Mouse (Mus musculus) adrenal gland, postnatal 4 days (tissue): ENCODE data around the gene Hsp90ab1. TPM values are rescaled to one million over a fixed set of nuclear protein-coding genes. Genes with fewer than 3 reads are reported as not detected.

Experiments
- DNase-seq, 2 experiments: peaks; one replicate each; pipeline ENCODE4 v3.0.0; 2021 to 2022; ENCODE audit warnings: low spot score in 2 of 2, mixed read lengths in 2 of 2
- long read RNA-seq, 2 experiments: library from polyadenylated mRNA; stranded (forward); transcript quantifications; one replicate each; pipeline ENCODE4 v2.0.0; 2021
- total RNA-seq, 2 experiments: library from RNA; stranded (reverse); gene quantifications; 2 replicates each; pipeline ENCODE4 v1.2.3; 2021

Hsp90ab1 gene
- total RNA-seq: 1,000 to 10,000 TPM; 1,575 to 1,663 TPM
- long read RNA-seq, experiment 1, transcript Hsp90ab1-201 (11 exons, 2,520 nt): major isoform, 668 of 868 reads
- long read RNA-seq, experiment 1, partial matches to known transcripts: 193 of 868 reads
- long read RNA-seq, experiment 1, other reads (novel, unspliced or antisense): 7 of 868 reads
- long read RNA-seq, experiment 2, transcript Hsp90ab1-201 (11 exons, 2,520 nt): major isoform, 1,759 of 3,212 reads
- long read RNA-seq, experiment 2, partial matches to known transcripts: 1,402 of 3,212 reads
- long read RNA-seq, experiment 2, other reads (novel, unspliced or antisense): 51 of 3,212 reads

DNA sequence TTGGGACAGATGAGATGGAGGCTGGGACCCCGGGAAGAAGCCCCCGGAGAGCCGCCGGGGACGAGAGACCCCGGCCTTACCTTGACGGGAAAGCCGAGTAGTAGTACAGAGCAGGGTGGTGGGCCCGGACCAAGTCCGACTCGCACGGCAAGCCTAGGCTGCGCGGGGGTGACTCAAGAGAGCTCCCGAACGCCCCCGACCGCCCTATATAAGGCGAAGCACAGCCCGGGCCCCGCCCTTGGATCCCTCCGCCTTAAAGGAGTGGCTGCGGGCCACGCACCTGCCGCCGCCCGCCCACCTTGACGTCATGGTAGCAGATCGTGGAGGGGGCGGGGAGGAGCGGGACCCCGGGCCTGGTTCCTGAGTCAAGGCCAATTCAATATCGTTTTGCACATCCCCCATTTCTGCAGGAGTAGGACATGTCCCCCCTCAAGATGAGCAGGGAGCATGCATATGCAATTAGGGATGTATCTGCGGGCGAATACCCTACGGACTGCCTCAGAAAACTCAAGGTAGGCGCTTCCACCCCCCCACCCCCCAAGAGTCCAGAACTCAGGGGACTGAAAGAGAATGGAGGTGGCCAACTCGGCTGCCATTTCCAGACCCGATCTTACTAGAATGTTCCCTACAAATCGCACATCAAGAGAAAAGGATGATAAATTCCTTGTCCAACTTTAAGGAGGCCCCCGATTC, at the start of gene Hsp90ab1:
TSS of gene Hsp90ab1 (minus strand) at position 185 of the 693 bp plus-strand sequence.
- DNase-seq: peak; percentile 99

DNA sequence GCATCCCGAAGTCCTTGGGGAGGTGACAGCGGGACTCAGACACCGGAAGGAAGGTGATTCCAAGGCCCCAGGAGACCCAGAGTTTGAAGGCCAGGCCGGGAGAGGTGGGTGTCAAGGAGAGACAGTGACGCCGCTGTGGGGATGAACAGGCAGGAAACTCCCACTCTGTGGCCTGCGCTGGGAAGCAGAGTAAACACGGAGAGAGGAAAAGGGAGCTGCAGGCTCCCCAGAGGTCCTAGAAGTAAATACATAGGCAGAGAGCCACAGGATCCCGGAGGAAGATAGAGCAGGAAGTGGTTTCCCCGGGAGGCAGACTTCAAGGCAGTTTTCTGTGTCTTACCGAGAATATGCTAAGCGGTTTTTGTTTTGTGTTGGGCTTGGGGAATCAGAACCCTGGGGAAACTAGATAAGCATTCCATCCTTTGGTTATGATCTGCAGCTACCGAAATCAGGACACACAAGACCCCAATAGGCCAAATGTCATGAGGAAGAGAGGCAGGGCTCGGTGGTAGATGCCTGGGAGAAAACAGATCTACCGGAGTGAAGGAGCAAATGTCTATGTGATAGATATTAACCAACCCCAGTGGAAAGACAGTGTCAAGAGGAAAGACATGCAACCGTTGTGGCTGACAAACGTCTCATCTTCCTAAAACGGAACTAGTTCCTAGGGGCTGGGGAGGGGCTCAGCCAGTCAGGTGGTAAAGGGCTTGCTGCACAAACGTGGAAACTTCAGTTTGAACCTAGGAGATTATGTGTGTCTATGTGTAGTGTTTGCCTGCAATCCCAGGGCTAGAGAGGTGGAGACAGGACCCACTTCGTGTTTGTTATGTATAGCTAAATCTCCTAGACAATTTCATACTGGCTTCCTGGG, 46.5 kb upstream of the Hsp90ab1 start:
- no peak for DNase-seq

- DNase-seq: no peak
Observed at GRCm38 (mm10) chr17:45618941-45619385, 45.9 kb upstream of the Hsp90ab1 start.

GRCm38 (mm10) chr17:45617655-45618054, 44.6 kb upstream of the Hsp90ab1 start:
- no peak for DNase-seq

GRCm38 (mm10) chr17:45616679-45617078, 43.6 kb upstream of the Hsp90ab1 start:
- DNase-seq: no peak

DNA sequence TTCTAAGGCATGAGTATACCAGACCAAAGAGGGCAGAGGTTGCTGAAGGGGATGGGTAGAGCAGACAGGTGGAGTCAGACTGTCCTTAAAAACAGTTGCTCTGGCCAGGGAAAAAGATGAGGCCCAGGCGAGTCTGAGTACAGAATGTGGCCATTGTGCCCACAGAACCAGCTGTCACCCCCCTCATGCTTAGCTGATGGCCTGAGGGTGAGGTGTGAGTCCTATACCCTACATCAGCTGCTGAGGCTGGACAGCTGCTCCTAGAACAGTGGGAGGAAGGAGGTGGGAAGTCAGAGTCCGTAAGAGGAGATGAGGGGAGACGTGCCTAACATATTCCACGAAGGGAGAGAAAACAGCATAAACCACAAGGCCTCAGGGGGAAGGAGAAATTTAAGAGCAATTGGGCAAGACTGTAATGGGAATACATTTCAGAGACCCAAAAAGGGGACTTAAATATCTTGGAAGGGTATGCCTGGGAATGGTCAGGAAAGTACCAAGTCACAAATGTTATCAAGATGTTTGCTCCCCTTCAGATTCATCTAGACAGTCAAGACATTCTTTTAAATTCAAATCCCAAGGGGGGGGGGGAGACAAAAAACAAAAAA, 43.1 kb upstream of the Hsp90ab1 start:
- DNase-seq: no peak

- DNase-seq: no peak
Observed at GRCm38 (mm10) chr17:45612921-45613320, 39.9 kb upstream of the Hsp90ab1 start.

DNA sequence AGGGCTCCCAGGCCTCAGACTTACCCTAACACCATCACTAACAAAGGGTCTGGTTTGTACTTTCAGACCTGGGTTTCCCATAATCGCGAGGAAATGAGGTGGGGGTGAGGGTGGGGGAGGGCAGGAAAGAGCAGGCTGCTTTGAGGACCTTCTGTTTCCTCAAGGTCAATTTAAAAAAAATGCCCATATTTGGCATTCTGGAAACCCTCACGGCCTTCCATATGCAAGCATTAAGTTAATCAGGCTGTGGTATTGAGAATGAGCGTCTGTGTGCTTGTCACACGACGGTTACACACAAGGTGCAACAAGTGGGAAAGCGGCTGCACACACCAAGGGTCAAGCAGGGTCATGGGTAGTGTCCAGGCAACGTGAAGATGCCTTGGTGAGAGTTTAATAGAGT, 38.9 kb upstream of the Hsp90ab1 start:
- DNase-seq: no peak

DNA sequence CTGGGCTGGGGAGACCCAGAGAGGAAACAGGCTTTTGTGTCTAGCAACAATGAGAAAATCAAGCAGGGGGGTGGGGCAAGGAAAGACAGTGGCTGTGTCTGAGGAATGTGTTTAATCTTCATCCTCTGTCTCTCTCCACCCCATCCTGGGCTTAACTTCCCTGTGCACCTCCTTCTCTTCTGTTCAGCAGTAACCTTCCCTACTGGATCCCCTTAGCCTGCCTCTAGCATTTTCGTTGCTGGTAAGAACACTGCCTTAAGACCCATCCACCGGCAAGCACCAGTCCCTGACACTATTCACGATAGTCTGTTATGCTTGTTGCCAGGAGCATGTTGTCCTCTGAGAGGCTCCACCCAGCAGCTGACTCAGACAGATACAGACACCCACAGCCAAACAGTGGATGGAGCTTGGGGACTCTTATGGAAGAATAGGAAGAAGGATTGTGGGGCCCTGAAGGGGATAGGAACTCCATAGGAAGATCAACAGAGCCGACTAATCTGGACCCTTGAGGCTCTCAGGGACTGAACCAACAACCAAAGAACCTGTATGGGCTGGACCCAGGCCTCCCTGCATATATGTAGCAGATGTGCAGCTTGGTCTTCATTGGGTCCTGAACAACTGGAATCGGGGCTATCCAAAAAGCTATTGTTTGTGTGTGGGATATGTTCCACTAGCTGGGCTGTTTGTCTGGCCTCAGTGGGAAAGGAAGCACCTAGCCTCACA, 37.2 kb upstream of the Hsp90ab1 start:
- DNase-seq: no peak

DNA sequence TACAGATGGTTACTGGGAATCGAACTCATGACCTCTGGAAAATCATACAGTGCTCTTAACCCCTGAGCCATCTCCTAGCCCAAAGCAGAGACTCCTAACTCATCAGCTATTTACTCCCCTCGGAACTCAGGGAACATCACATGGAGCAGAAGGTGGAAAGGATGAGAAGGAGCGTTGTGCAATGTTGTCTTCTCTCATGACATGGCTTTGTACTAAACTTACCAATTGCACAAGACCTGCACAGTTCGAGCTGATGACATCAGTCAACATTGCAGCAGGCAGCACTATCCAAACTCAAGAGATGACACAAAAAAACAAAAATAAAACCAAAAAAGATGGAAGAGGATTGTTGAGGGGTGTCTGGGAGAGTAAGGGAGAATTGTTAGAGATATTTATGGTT, 35.3 kb upstream of the Hsp90ab1 start:
- DNase-seq: no peak

DNA sequence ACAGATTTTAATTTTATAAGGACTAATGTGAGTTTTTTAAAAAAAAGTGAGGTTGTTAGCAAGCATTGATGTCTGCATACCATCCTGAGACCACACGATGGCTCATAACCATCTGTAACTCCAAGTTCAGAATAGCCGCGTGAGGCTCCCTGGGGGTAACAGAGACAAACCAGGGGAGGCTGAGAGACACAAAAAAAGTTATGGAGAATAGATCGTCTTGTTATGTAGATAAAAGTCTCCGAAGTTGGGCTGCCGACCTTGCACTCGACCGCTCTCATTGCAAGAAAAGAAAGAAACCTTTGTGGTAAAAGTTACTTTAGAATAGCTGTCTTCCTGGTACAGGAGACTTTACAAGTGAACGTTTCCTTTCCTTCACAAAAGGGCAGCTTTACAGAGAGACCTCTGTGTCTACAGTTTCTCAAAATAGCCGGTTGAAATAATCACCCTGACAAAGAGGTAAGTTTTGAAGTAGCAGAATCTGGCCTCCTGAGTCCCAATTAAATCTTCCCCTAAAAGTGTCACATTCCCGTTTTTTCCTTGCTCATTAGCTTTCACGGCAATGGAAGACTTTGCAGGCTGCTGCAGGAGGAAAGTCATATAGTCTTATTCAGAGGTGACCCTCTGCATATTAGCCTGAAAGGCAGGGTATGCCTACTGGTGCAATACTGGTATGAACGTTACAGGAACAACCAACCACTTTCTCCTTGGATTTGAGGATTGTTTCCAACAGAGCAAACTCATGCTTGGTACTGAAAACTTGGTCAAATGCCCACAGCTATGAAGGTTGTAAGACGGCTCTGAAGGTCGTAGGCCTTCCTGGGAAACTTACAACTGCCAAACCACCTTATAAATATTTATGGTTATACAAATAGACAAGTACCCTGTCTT, 34.2 kb upstream of the Hsp90ab1 start:
- DNase-seq: no peak

GRCm38 (mm10) chr17:45602984-45603383, 29.9 kb upstream of the Hsp90ab1 start:
- DNase-seq: no peak

DNA sequence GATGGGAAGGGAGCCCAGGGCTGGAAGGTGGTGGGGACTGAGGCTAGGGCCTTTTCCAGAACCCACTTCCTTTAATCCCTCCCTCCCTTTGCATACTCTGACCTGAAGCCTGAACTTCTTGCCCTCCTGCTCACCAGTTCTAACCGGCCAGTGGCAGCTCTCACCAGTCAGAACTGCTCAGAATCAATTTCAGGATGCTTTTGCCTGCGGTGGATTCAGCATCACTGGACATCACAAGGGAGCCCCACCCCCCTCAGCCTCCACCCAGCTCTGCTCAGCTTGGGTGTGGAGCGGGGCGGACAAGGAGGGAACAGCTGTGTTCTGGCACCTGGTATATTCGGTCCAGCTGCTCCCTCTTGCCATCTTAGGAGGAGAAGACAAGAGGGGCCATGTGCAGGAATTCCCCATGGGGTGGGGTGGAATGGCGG, 28.8 kb upstream of the Hsp90ab1 start, which contains the start of gene Mymx:
TSS of gene Mymx (minus strand) at position 226 of the 428 bp plus-strand sequence.
- no peak for DNase-seq

- DNase-seq: no peak
Observed at GRCm38 (mm10) chr17:45601325-45601724, 28.3 kb upstream of the Hsp90ab1 start.

GRCm38 (mm10) chr17:45600267-45600666, 27.2 kb upstream of the Hsp90ab1 start:
- no peak for DNase-seq

DNA sequence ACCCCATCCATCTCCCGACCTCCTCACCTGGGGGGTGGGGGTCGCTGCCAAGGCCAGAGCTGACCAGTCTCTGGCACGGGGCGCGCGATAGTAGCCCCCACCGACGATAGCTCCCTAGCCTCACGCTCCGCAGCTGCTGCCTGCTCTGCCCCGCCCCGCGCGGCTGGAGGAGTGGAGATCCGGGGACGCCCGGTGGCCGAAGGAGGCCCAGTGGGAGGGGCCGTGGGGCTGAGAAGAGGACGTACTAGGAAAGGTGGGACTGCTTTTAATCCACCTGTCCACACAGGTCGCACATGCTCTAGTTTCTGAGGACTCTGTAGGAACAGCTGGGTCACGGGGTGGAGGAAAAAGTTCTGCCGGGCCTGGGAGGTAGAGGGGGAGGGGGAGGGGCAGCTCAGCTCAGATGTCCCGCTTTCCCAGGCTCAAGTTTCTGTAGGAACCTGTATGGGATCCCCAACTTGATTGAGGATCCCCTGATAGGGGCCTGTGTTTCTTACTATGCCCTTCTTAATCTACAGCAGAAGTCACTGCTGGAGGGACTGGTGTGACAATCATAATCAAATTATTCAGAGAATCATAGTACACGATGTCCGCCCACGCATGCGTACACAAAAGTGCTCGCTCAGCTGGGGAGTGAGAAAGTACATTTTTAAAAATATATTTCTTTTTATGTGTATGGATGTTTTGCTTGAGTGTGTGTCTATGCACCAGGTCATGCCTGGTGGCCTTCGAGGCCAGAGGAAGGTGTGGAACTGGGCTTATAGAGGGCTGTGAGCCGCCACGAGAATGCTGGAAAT, 26.6 kb upstream of the Hsp90ab1 start, which contains the start of gene Slc29a1:
TSS of gene Slc29a1 (minus strand) at position 161 of the 797 bp plus-strand sequence.
- no peak for DNase-seq

GRCm38 (mm10) chr17:45598891-45599290, 25.8 kb upstream of the Hsp90ab1 start:
- DNase-seq: no peak

- no peak for DNase-seq
Observed at GRCm38 (mm10) chr17:45598376-45598775, 25.3 kb upstream of the Hsp90ab1 start.
